19 mouse cellular contexts compared by ENCODE assay signal in the genomic region with DNA sequence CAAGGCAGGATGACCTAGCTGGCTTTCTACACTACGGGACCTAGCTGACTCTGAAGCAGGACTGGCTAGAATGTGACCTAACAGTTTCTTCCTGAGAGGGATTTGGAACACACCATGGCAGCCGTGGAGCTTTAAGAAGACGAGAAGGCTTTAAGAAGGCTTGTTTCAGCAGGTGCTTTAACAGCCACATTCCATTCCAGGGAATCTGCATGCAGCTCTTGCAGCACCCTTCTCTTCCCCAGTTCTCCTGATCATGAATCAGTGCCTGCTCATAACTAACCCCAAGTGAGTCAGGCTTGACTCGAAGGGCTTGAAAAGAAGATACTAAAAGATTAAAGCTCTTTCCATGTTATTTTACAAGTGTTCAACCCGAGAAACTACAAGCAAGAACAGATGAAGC. TPM values are rescaled to one million over a fixed set of nuclear protein-coding genes. Genes with fewer than 3 reads are reported as not detected.
DNase-seq lines count a peak whose midpoint lies in the region.
"Had no signal": no experiment of that assay in that cellular context is flagged by ENCODE, and none has a peak within 500 bp of the region (broad histone marks: within the 10 kb centered on the region; RNA-seq: fewer than 3 reads in every experiment).

No protein-coding gene starts in this region.

- peak; percentile 39 for DNase-seq in heart, adult 11 months
- DNase-seq in heart, postnatal 14 days = no peak
- peak; percentile 58 for DNase-seq in 3T3-L1 (ENCODE audit: low read depth, low spot score)
- DNase-seq in Muller cell, postnatal 12 days (ENCODE audit: inconsistent ontology term) = peak; percentile 28
- DNase-seq in telencephalon, adult 2 months (ENCODE audit: low read depth, low spot score) = peak; percentile 45
- DNase-seq in gastrocnemius, adult 8-10 months (ENCODE audit: low spot score in 2 of 2) = no peak
- DNase-seq: adrenal gland, postnatal 36 days; cerebellum, adult 8-10 months; cerebellum, postnatal 36 days; gastrocnemius, adult 2 months; heart, postnatal 10 days; kidney, adult 18-20 months; kidney, postnatal 36 days; layer of hippocampus, postnatal 36 days; liver; lung, adult 2 months; lung, postnatal 10 days; retina, postnatal 1 day; spleen, adult 18-20 months had no signal

- intact Hi-C loops in heart, postnatal 14 days (cut with DNase I) = no loop called here

RNA-seq across cellular contexts. Expression of a gene that starts 43.4 kb away (rescaled TPM):
- 10 to 100 TPM; 38.4 to 41.7 TPM for total RNA-seq in heart, postnatal 14 days (2021)
- total RNA-seq in gastrocnemius, adult 8-10 months (2022) = 10 to 100 TPM; 18.9 to 24.1 (median 23.6) TPM

Comparison
In these comparisons a context has a peak if more than half of its experiments do, and no peak if none do; other contexts are left out.
1. DNase-seq: peak in heart, adult 11 months (single experiment), 3T3-L1 (single experiment), Muller cell, postnatal 12 days (single experiment) and telencephalon, adult 2 months (single experiment); none in heart, postnatal 14 days (0 of 2) and gastrocnemius, adult 8-10 months (0 of 2).